ENCODE assay signal across 10 mouse cellular contexts in genomic region chr9:68765595-68765994, GRCm38 (mm10).
A peak's percentile ranks its signal among the peaks of the same experiment; 100 is the strongest.
DNase-seq lines count a peak whose midpoint lies in the region; ATAC-seq and TF ChIP-seq lines count a peak whose summit lies in the region.
"Had no signal": no experiment of that assay in that cellular context is flagged by ENCODE, and none has a peak within 500 bp of the region (broad histone marks: within the 10 kb centered on the region; RNA-seq: fewer than 3 reads in every experiment).

No protein-coding gene starts in this region.

- DNase-seq in gastrocnemius, adult 2 months = peak; percentile 41
- no peak for DNase-seq in gastrocnemius, postnatal 36 days
- DNase-seq in left cerebral cortex, adult 2 months (ENCODE audit: extremely low spot score in 1 of 2, low spot score in 2 of 2) = no peak
- no peak for DNase-seq in left cerebral cortex, adult 18-20 months (ENCODE audit: low spot score in 2 of 2)
- DNase-seq in thymus, postnatal 14 days = peak; percentile 15
- no peak for DNase-seq in thymus, adult 18-20 months
- peak; percentile 3 to 4 for DNase-seq in thymus, postnatal 36 days
- DNase-seq: gastrocnemius, postnatal 14 days had no signal

- no peak for ATAC-seq in megakaryocyte progenitor cell, adult 5-6 weeks (replicated peaks; ENCODE audit: poor library complexity)

- intact Hi-C loops in gastrocnemius, adult 2 months (cut with DNase I) = no loop called here
- intact Hi-C loops in gastrocnemius, postnatal 36 days (cut with DNase I) = no loop called here
- intact Hi-C loops in left cerebral cortex, adult 2 months (cut with DNase I) = no loop called here

- no peak overlapping the region for H3K27ac ChIP-seq in gastrocnemius, adult 2 months
- no peak overlapping the region for H3K27ac ChIP-seq in left cerebral cortex, adult 2 months
- H3K27ac ChIP-seq: forebrain, embryonic 12.5 days had no signal

- H3K4me3 ChIP-seq in gastrocnemius, adult 2 months = no peak overlapping the region
- H3K4me3 ChIP-seq in left cerebral cortex, adult 2 months = no peak overlapping the region
- H3K4me3 ChIP-seq: forebrain, embryonic 12.5 days had no signal

- TF ChIP-seq CTCF in gastrocnemius, adult 2 months (IDR thresholded peaks at IDR 0.05) = peak; percentile 55
- peak; percentile 44 for TF ChIP-seq CTCF in left cerebral cortex, adult 2 months (IDR thresholded peaks at IDR 0.05)

Comparison
In these comparisons a context has a peak if more than half of its experiments do, and no peak if none do; other contexts are left out.
1. DNase-seq: peak in gastrocnemius, adult 2 months (single experiment), thymus, postnatal 14 days (single experiment) and thymus, postnatal 36 days (2 of 2); none in gastrocnemius, postnatal 36 days (0 of 2), left cerebral cortex, adult 2 months (0 of 2), left cerebral cortex, adult 18-20 months (0 of 2) and thymus, adult 18-20 months (0 of 2).